Mouse (Mus musculus): ENCODE measurements around the gene Ociad1.
"Not testable (repeated sequence)": the region's sequence is repeated elsewhere in the genome, so short reads cannot be mapped to it uniquely, and the experiment has no call there.

Ociad1 gene

DNA sequence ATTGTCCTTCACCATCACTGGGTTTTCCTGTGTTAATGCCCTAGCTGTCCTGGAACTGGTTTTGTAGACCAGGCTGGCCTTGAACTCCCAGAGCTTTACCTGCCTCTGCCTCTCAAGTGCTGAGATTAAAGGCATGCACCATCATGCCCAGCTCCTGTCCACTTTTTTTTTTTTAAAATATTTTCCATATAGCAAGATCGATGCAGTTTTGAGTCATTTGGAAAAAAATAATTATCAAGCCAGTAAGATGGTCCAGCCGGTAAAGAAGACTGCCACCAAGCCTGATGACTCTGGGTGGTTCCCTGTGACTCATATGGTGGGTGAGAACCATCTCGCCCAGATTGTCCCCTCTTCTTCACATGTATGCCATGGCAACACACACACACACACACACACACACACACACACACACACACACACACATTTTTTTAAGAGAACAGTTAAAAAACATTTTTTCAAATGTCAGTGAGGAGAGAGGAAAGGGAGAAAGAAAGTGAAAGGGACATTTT is 7.1 kb upstream of the Ociad1 start:
- DNase-seq (ENCODE audit: low spot score) = no peak

DNA sequence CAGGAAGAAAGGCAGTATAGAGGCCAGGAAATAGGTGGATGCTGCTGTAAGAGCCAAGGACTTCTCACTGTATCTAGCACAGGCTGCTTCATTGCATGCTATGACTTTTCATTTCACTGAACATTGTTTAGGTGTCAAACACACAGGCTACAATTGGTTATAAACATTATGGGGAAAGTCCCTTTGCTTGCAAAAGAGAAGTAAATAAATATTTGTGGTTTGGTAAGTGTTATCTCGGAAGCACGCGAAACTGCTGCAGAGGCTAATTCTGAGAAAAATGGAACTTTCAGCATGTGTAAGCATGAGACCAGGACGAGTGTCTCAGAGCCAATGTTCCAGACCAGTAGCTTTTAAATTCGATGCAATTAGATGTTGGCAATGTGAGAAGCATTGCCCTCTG is 6.0 kb upstream of the Ociad1 start:
- no peak for DNase-seq (ENCODE audit: low spot score)

DNA sequence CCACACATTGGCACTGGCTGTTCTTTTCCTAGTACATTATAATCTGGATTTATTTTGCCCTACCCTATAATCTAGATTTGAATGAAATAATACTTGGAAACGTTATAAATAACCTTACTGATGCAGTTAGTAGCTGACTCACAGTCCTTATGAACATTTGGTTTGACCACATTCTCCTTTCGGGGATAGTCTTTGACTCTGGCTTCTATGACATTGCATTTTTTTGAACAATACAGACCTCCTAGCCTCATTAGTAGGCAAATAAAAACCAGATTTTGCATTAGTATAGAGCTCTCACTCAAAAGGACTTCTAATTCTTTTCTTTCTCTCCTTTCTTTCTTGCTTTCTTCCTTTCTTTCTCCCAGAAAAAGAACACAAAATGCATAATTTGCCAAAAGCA is 2.7 kb upstream of the Ociad1 start:
- no peak for DNase-seq (ENCODE audit: low spot score)

DNA sequence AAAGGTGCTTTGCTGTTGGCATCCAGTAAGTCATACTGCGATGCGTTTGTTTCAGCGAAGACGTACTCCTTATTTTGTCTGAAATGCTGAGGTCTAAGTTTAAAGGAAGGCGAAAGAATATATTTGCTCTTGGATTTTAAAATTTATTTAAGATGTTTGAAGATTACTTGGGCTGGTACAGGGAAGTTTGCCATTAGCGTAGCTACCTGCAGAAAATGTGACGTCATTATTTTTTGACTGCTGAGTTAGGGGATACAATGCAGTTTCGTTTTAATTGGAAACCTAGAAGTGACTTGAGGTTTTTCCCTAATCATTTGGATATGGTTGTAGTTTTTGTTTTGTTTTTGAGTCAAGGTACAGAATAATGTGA is 859 bp downstream of the Ociad1 start:
- no peak for DNase-seq (ENCODE audit: low spot score)

DNA sequence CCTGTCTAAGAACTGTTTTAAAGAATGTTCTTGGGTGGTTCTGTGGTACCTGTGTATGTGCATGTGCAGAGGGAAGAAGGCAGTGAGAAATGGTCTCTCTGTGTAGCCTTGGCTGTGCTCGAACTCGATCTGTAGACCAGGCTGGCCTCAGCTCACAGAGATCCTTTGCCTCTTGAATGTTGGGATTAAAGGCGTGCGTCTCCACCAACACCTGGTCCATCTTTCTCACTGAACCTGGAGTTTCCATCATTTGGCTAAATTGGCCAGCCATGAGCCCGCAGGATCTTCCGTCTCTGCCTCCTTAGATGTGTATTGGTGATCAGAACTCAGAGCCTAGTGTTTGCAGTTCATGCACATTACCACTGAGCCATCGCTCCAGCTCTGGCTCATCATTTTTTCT is 2.4 kb downstream of the Ociad1 start:
- DNase-seq (ENCODE audit: low spot score) = no peak

DNA sequence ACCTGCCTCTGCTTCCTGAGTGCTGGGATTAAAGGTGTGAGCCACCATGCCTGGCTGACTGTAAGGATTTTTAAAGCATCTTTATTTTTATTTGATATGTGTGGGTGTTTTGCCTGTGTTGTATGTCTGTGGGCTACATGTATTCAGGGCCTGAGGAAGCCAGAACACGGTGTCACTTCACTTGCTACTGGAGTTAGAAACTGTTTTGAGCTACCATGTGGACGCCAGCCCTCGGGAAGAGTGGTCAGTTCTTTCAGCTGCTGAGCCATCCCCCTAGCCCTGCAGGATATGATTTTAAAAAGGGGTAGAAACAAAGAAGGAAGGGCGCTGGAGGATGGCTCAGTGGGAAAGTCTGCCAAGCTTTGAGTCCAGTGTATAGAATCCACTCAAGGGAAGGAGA is 3.3 kb downstream of the Ociad1 start:
- no peak for DNase-seq (ENCODE audit: low spot score)

DNA sequence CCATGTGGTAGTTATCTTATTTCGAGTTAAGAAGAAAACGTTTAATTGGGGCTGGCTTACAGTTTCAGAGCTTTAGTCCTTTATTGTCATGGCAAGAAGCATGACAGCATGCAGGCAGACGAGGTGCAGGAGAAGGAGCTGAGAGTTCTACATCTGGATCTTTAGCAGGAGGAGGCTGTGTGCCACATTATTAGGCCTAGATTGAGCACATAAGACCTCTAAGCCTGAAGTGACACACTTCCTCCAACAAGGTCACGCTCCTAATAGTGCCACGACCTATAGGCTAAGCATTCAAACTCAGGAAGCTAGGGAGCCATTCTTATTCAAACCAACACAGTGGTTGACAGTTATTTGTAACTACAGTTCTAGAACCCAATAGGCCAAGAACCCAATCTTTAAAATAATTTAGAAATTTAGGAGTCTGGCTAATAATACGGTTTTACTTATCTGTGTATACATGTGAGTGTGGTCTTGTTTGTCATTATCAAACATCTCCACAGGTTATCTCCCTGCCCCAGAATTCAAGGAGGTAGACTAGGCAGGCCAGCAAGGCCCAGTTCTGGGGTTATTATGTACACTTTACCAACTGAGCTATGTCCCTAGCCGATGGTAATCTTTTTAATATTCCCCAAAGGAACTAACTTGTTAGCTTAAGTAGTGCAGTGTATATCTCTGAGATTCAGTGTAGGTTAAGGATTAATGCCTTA is 9.2 kb downstream of the Ociad1 start:
- no peak for DNase-seq (ENCODE audit: low spot score)

DNA sequence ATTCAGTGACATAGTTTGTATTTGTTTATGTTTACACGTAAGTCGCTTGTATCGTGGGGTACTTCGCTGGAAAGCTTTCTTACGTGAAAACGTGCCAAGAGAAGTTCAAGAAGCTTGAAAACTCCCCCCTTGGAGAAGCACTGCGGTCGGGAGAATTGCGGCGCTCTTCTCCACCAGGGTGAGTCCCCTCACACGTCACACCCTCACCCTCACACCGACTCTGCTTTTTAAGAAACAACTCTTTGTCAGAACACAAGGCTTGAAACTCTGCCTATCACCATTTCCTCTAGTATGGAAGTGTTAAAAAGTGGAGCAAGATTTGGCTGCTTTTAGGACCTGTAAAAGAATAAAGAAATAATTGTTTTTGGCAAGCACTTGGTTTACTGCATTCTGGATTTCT is 11.9 kb downstream of the Ociad1 start:
- no peak for DNase-seq (ENCODE audit: low spot score)

DNA sequence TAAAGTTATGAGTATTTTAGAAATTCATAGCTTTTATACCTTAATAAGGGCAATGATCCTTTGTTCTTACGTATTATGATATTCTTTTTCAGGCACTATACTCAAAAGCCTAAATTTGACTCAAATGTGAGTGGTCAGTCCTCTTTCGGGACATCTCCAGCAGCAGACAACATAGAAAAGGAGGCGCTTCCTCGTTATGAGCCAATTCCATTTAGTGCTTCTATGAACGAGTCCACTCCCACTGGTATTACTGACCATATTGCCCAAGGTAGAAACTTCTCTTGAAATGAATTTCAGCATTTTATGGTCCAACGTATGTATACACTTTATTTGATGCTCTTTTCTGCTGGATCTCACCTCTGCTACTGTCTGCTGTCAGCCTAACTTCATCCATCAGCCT is 13.9 kb downstream of the Ociad1 start:
- no peak for DNase-seq (ENCODE audit: low spot score)

DNA sequence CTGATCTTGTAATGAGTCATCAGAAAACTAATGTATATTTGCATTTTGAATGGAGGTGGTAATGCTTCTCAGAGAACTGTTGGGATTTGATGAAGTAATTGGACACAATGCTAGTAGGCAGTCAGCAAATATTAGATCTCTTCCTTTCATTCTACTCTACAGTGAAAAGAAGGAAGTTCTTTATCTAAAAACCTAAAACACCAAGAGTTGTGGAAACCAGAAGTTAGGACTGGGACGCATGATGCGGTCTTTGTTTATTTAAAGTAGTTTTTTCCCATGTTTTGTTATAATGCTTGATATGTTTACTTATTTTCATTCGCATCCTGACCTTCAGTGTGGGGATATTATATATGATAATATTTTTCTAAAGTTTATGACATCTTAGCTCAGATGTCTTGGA is 14.7 kb downstream of the Ociad1 start:
- DNase-seq (ENCODE audit: low spot score) = no peak

DNA sequence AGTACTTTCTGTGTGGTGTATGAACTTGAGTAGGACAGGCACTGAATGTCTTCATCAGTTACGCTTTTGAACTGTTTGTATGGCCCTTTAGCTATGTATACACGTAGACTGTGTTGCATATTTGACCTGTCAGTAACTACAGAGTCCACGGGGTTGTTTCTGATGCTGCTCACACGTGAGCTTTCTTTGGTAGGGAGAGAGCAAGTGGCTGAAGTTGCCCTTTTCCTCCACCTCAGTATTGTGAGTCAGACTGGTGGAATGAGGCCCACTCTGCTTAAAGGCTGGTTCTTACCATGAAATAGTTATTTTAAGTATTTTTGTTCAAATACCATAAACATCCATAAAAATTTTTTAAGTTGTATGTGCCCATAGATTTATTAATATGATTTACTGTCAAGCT is 16.9 kb downstream of the Ociad1 start:
- DNase-seq (ENCODE audit: low spot score) = no peak

DNA sequence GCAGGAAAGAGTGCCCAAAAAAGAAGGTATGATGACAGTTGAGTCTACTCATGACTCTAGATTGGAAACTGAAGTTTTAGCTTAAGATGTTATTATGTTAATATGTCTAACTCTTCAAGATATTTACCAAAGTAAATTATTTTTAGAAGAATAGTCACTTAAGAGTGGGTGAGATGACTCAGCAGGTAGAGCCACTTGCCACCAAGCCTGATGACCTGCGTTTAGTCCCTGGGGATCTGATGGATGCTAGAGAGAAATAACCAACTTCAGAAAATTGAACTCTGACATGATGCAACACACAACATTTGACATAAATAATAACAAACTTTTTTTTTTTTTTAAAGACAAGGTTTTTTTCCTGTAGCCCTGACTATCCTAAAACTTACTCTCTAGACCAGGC is 17.8 kb downstream of the Ociad1 start:
- DNase-seq (ENCODE audit: low spot score) = no peak

DNA sequence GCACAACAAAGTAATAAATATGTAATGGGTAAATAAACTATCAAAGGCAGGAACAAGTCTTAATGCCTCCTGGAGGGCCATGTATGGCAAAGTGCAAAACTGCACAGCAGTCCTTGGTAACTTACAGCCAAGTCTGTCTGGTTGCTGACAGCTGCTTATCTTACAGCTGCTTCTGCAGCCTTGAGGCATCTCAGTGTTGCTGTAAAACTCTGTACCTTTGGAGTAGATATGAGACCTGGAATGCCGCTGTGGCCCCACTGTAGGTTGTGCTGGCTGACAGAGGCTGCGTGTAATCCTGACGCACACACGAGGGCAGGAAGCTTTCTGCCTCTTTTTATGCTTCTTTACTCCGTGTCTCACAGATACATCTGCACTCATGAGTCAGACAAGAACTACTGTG is 18.9 kb downstream of the Ociad1 start:
- DNase-seq (ENCODE audit: low spot score) = no peak

DNA sequence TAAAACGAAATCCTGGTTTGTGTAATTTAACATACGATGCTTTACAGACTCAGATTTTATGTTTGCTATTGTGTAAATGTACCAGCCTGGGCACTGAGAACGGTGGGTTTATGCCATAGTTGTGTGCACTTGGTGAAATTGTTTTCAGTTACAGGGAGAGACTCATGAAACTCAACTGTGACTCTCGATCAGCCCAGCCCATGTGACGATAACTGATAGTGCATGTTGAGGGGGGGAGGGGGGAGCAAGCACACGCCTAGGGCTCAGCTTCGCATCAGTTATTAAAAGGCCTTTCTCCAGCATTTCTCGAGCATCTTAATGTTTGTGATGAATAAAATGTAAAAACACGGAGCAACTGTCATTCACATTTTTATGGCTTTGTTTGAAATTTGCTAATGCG is 21.0 kb downstream of the Ociad1 start:
- no peak for DNase-seq (ENCODE audit: low spot score)

DNA sequence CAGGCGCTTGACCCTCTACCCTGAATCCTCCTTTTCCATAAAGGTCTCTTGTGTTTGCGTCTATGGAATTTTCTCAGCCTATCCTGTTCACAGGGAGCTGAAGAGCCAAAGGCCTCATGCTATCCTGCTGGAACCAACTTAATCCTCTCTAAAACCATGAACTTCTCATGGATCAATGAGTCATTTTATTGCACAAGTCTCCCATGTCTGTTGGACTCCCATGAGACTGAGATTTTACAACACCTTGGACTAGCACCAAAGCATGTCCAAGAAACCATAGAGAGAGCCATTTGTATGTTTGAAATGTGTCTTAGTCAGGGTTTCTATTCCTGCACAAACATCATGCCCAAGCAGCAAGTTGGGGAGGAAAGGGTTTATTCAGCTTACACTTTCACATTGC is 22.1 kb downstream of the Ociad1 start:
- no peak for DNase-seq (ENCODE audit: low spot score)

DNA sequence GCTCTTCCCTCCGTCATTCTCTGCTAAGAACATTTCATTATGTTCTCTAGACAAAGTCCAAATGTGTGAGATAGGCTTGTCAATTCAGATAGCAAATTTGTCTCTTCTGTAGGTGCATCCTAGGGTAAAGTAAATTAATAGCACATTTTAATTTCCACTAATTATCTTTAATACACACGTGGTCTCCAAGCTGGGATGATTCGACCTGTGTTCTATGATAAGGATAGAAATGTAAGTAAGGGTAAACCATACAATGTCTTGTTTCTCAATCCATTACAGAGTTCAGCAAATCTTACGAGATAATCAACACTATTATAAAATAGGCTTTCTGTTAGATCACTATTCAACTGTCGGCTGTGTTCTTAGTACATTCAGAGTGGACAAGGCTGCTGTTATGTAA is 26.7 kb downstream of the Ociad1 start:
- no peak for DNase-seq (ENCODE audit: low spot score)

DNA sequence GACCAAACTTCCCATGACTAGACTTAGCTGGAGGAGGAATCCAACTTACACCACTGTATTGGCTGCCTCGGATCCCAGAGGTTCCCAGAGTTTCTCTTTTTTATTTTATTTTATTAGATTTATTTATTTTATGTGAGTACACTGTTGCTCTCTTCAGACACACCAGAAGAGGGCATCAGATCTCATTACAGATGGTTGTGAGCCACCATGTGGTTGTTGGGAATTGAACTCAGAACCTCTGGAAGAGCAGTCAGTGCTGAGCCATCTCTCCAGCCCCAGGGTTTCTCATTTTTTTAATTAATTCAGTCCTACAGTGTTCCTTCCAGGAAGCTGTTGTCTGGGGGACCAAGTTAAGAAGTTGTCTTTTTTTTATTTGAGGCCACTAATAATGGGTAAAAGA is 30.1 kb downstream of the Ociad1 start:
- not testable (repeated sequence) for DNase-seq (ENCODE audit: low spot score)

DNA sequence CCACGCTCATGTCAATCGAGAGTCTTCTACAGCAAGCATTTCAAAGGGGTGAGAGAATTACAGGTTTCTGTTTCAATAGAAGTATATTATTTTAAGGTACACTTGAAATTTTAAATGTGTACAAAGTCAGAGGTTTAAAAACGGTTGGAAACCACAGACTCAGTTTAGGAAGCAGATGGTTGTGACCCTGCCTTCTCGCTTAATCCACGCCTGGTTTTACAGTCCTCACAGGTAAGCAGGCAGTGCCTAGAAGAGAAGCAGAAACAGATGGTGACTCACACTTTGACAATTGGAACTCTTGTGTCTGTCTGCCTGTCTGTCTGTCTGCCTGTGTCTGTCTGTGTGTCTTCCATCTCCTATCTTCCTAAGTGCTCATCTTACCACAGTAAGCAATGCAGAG is 31.0 kb downstream of the Ociad1 start:
- no peak for DNase-seq (ENCODE audit: low spot score)

DNA sequence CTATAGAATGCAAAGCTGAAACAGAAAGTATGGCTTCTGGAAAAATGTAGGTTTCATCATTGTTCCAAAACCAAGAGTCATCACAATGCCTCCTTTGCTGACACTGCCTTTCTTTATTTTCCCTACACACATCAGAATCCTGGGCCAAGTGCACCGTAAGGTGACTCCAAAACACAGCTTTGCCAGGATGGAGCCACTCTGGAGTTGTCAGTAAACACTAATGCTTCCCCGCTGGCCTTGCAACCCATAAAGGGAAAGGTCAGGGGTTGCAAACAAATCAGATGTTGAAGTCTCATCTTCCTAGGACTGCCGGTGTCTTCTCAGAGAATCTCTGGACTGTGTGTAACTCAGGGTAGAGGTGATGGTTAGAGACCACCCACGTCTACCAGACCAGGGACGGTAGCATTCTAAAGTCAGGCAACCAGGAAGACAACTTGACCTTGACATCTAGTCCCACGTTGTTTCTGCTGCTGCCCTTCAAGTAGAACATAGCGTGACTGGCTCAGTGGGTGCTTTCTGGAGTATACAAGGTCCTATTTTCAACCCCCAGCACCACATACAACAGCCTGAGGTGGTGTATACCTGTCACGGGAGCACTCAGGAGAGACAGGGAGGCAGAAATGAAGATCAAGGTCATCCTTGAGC is 32.1 kb downstream of the Ociad1 start:
- no peak for DNase-seq (ENCODE audit: low spot score)

DNA sequence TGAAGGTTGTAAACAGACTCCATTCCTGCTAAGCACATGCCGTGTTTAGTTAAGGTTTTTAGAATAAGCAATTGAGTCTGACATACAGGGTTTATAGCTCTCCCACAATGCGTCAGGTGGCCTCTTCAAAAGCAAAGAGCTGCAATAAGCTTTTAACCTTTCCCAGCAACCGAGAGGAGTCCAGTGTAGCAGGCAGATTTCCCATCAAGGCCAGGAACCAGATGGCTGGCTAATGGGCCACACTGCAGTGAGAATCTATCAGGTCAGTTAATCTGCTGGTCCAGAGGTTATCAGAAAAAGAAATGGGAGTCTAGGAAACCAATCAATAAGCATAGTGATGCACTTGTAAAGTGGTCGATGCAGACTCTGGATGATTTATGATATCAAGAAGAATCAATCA is 38.4 kb downstream of the Ociad1 start:
- DNase-seq (ENCODE audit: low spot score) = no peak

DNA sequence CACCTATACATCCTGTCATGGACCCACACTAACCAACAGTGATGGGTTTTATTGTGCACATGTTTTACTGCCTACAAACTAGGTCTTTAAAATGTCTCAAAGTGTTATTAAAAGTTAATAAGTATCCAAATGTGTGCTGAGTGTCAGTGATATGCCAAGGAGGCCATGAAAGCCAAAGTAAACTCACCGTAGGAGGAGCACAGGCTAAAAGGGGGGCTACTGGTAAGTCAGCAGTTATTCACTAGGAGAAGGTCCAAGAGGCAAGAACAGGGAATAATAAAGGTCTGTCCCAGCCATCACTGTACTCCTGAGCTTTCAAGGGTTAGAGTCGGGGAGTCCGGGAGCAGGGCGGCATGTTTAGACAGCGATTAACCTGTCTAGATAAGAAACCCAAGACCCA is 43.9 kb downstream of the Ociad1 start:
- no peak for DNase-seq (ENCODE audit: low spot score)

DNA sequence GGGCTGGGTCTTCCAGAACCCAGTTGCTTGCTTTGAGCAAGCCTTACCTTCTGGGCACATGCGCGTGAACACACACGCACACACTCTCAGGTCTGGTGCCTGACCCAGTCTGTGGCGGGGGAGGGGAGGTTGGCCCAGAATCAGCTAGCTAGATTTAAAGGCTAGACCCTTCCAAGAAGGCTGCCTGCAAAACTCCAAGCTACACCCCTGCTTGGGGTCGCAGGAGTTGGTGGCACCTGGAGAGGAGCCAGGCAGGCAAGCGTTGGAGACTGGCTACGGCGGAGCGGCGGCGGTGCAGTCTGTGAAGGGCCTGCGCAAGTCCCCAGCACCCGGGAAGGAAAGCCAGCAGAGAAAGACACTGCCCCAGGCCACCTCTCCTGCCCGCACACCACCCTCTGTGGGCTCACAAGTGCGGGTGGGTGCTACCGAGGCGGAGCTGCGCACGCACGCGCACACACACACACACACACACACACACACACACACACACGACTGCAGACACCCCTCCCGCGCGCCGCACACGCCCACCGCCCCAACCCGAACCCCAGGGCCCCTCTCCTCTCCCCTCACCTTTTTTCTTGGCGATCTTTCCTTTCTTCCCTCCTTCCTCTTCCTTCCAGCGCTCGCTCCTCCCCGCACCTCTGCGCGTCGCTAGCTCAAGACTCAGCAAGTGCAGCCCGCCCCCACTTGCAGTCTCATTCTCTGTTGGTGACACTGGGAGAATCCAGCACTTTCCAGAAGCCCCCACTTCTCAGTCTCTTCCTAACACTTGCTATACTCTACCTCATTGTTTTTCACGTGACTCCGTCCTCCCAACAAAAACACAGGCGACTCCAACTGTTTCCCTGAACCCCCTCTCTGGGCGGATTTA is 45.6 kb downstream of the Ociad1 start:
- no peak for DNase-seq (ENCODE audit: low spot score)

DNA sequence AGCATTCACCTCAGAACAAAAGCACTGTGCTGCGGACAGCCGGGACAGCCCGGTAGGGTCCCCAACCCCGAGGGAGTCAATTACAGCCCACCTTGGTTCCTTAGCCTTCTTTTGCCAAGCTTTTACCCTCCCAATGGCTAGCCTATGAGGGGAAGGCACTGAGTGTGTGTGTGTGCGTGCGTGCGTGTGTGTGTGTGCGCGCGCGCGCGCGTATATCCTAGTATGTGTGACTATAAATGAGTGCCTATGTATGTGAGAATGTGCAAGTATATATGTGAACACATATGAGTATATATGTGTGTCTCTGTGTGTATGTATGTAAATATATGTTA is 46.2 kb downstream of the Ociad1 start:
- no peak for DNase-seq (ENCODE audit: low spot score)
